Mouse (Mus musculus): ENCODE results near the gene Syde2.

GRCm38 (mm10) chr3:145964018-145964387, 23.7 kb upstream of the Syde2 start:
- TF ChIP-seq POLR2A (IDR thresholded peaks at IDR 0.05; ENCODE audit: borderline replicate concordance, extremely low read depth, insufficient read depth, insufficient read length, poor library complexity, severe bottlenecking): no peak
- no peak for TF ChIP-seq CTCF (IDR thresholded peaks at IDR 0.05; ENCODE audit: borderline replicate concordance, extremely low read depth, insufficient read depth, insufficient read length)
